Mouse (Mus musculus): ENCODE measurements around the gene Smim27.

DNA sequence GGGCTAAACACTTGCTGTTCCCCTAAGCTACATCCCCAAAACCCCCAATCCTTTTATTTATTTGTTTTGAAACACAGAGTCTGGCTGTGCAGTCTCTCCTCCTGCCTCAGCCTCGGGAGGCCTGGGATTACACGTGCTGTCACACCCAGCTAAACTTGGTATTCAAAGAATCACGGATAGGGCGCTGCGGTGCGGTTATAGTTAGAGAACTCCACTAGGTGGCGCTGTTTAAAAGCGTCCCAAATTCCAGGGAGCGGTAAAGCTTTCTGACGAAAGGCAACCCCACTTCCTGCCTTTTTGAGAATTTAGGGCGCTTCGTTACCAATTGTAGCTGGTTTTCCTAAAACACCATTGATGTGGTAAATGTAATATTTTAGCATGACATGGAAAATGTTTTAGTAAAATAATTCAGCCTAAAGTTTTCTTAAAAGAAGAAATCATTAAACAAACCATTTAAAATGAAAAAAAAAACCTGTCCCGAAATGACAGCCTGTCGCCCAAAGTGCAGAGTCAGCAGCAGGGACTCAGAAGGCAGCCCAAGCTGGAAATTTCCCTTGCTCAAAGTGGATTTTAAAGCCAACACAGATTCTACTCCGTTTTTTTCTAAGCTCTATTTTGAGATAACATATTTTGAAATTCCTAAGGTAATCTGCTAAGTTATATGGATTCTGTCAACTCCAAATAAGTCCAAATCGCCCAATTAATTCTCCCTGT, 31.9 kb downstream of the Smim27 start:
- no peak for TF ChIP-seq POLR2A (IDR thresholded peaks at IDR 0.05; ENCODE audit: low read depth, low read length)
- TF ChIP-seq CTCF (IDR thresholded peaks at IDR 0.05; ENCODE audit: borderline replicate concordance, insufficient read depth, low read length), result 0 out of 2 replicates have a peak, but pooled peaks have one; percentile 15

Measured in embryonic fibroblast, embryonic 13.5 days (primary cell).